Mouse (Mus musculus): ENCODE results near the gene Armh2.
A peak's percentile ranks its signal among the peaks of the same experiment; 100 is the strongest.

The Armh2 gene

DNA sequence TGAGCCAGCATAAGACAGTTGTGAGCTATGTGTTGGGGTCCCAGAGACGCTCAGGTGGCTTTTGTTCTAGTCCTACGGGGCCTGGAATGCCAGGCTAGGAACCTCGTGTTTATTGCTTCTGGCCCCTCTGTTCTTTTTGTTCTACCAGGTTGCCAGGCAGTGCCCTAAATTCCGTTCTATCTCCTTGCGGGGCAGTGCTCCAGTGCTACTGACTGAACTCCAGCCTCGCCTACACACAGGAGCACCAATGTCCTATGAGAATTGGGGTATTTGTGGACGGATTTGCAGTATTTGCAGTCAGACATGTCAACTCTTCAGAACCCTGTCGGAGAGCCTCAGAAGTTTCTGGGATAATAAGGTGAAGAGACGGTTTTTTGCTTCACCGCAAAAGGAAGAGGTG, at the start of gene Armh2:
Armh2 (plus strand) TSS at position 205 of the 400 bp plus-strand sequence.
- DNase-seq (ENCODE audit: inconsistent age in 2 of 2, low spot score in 1 of 2) = no peak

DNA sequence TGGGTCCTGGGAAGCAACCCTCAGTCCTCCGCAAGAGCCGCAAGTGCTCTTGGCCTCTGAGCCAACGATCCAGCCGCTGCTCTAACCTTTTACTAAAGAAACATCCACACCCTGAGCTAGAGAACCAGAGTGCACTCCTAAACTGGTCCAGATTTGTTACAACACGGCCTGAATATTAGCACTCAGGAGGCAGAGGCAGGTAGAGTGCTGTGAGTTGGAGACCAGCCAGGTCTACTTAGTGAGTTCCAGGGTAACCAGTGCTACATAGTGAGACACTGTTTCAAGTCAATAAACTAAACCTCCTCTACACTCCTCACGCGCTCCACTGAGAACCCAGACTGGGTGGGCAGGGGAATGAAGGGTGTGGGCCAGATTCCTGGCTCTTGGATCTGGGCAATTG, 47.7 kb upstream of the Armh2 start:
- no peak for DNase-seq (ENCODE audit: inconsistent age in 2 of 2, low spot score in 1 of 2)

DNA sequence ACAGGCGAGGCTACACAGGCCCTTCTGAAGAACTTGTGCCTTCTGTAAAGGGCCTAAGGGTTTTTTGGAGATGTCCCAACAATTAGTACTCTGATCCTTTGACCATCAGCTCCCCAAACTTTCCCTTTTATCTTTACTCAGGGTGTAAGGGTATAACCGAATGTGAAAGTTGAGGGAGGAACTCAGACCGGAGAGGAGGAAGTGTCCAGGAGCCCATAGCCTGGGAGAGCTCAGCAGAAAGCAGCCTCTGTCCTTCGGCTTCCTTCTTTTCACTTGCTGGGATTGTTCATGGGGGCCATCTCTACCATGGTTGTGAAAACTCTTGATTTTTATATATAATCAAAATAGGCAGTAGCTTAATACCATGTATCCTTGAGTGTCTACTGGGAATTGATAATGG, 42.3 kb upstream of the Armh2 start:
- DNase-seq (ENCODE audit: inconsistent age in 2 of 2, low spot score in 1 of 2) = no peak

DNA sequence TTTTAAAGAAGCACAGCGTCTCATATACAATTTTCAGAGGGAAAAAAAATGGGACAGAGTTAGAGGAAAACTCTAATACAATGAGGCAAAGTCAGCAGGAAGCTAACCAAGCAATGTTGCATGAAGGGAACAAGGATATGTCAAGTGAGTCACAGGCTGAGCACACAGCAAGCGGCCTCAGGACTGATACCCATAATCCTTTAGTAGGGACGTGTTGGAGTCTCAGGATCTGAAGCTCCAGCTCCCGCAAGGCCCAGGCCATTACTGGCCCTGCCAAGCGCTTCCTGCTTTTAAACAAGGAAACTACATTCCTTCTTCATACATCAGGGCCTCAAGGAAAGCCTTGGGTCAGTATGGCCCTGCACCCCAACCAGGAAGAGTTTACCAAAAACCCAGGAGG, 38.9 kb upstream of the Armh2 start:
- DNase-seq (ENCODE audit: inconsistent age in 2 of 2, low spot score in 1 of 2) = peak in 1 of 2 experiments; percentile 42

DNA sequence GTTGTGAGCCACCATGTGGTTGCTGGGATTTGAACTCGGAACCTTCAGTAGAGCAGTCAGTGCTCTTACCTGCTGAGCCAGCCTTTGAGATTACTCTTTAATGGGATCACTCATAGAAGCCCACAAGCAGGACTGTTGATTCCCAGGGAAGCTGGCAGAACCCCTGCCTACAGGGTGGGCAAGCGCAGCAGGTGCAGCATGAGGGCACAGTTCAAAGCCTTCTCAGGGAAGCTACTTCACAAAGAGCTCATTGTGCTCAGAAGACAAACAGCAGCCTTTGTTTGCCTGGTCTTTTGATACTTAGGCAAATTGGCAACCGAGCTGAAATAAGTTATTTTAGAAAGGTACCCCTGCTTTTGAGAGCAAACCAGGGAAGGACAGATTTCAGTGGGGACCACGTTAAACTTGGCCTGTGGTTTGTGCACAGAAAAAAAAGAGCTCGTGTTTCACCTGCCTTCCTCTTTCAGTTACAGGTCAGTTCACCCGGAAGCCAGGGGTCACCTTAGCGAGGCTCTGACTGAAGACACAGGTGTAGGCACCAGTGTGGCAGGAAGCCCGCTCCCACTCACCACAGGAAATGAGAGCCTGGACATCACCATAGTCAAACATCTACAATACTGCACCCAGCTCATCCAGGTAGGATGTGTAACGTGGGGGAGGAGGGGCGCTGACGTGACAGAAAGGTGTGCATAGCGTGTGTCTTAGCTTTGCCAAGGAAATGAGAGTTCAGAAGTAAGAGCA, 31.2 kb upstream of the Armh2 start:
- no peak for DNase-seq (ENCODE audit: inconsistent age in 2 of 2, low spot score in 1 of 2)

DNA sequence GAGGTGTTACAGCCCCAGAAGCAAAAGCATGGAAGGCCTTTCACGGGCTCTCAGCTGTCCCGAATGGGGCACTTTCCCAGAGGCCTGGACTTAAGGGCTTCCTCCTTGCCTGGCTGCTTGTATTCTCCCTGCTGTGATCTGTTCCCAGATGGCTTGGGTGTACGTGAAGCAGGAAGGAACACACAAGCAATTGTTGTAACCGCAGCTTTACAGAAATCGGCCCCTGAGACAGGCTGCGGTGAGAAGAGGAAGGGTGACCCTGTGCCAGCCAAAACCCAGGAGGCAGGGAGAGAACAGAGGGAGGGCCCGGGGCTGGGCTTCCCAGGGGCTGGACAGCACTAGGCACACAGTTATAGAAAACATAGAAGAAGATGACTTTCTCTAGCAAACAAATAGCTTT, 30.1 kb upstream of the Armh2 start:
- no peak for DNase-seq (ENCODE audit: inconsistent age in 2 of 2, low spot score in 1 of 2)

DNA sequence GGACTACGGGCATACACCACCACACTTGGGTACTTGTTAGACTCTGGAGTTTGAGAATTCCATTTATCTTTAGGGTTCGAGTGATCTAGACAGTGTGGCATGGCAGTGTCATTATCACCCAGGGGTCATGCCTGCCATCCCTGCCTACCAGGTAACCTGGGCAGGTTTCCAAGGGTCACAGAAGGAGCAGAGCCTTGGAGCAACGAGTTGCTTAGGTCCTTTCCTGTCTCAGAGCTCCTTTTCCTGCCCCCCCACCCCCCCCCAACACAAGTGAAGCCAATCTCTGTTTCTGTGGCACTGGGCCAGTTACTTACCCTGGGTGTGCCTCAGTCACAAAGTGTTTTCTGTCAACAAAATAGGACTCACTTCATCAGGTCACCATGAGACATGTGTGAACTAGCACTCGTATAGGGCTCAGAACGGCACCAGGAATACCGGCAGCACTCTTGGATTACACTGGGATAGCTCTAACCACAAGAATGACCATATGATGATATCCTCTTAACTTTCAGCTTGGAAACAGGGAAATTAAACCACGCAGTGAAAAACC, 28.4 kb upstream of the Armh2 start:
- peak in 1 of 2 experiments; percentile 57 for DNase-seq (ENCODE audit: inconsistent age in 2 of 2, low spot score in 1 of 2)

DNA sequence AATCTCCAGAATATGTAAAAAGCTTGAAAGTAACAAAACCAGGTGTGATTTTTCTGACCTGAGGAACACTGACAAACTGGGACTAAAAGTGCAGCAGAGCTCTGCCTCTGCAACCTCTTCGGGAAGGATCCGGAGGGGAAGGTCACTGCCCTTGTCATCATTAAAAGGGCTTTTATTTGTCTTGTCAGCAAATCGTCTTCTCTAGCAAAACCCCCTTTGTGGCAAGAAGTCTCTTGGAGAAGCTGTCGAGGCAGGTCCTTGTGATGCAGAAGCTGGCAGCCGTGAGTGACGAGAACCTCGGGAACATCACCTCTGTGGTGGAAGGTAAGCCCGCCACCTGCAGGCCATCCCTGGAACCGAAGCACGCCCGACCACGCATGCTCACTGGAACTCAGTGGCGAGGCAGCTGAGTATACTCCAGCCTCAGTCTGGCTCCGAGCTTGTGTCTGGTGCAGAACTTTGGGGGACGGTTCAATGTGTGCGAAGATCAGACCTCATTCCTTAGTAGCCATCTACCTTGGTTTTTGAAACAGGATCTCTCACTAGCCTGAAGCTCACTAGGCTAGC, 27.5 kb upstream of the Armh2 start:
- DNase-seq (ENCODE audit: inconsistent age in 2 of 2, low spot score in 1 of 2) = peak; percentile 91 to 98

DNA sequence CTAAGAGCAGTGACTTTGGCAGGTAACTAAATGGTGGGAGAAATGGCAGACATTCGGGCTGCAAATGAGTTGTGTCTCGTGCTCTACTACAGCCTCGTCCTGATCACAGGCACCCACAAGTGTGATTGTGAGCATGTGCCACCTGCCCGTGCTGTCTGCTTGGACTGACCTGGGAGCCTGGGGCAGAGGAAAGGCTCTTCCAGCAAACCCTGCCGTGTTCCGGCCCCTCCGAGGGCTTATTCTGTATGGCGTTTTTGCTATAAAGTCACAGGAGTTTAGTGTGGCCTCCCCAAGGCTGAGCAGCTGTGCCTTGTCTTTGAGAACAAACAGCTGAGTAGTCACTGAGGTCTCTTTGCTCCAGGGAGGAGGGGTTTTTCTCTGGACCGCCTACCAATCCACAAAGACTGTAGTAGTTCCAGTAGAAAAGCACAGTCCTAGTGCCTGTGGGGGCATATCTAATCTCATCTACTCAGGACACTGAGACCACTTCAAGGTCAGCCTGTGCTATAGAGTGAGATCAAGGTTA, 26.6 kb upstream of the Armh2 start:
- DNase-seq (ENCODE audit: inconsistent age in 2 of 2, low spot score in 1 of 2) = peak; percentile 62

DNA sequence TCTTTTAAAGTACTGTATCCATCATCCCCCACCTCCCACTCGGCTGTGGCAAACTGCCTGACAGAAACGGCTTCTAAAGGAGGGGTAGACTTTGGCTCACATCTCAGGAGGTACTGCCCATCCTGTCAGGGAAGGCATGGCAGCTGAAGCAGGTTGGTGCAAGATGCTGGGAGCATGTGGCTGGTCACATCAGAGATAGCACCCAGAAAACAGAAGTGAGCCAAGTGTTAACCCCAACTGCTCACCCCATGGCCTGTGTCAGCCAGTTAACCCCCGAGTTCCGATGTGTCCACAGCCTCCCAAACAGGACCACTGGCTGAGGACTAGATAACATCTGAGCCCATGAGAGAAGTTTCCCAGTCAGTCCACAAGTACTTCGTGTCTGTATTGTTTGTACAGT, 25.4 kb upstream of the Armh2 start:
- no peak for DNase-seq (ENCODE audit: inconsistent age in 2 of 2, low spot score in 1 of 2)

DNA sequence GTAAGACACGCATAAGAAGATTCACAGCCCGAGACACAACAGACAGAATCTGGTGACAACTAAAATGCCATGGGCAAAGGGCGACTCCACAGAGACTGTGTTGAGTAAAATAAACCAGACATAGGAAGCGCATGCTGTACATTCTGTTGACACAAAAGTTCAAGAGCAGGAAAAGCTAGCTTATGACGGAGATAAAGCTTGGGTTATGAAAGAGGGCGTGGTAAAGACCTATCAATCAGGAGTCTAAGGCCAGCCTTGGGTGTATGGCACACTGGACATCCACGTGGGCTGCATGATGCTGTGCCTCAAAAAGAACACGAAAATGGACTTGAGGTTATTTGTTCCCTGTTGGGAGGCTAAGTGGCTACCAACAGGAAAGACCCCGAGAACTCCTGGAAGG, 24.6 kb upstream of the Armh2 start:
- no peak for DNase-seq (ENCODE audit: inconsistent age in 2 of 2, low spot score in 1 of 2)

DNA sequence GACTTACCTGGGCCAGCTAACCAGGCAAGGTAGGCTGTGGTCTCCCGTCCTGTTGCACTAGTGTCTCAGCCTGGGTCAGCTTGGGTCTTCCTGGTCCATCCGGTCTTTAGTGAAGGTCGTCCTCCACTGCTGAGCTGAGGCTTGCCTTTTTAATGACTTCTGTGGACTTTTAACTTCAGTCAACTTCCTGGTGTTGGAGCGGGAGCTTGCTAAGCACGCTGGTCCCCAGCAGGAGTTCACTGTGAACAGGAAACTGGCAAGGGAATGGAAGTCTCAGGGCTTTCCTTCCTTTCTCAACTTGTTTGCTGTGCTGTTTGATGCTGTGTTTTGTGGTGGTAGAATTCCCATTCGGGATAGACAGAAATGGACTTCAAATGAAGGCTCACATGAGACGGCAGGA, 23.4 kb upstream of the Armh2 start:
- DNase-seq (ENCODE audit: inconsistent age in 2 of 2, low spot score in 1 of 2) = no peak

DNA sequence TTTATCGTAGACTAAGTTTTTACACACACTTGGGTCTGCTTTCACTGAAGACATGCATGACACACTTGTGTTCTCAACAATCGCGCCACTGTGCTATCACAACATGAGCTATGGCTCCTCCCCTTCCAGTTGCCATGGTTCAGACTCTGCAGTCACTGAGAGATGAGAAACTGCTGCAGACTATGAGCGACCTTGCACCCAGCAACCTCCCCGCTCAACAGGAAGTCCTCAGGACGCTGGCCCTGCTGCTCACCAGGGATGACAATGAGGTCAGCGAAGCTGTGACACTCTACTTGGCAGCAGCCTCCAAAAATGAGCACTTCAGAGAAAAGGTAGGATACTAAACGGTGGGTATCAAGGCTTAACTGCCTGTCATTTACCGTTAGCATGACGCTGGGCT, 19.5 kb upstream of the Armh2 start:
- peak; percentile 77 to 86 for DNase-seq (ENCODE audit: inconsistent age in 2 of 2, low spot score in 1 of 2)

DNA sequence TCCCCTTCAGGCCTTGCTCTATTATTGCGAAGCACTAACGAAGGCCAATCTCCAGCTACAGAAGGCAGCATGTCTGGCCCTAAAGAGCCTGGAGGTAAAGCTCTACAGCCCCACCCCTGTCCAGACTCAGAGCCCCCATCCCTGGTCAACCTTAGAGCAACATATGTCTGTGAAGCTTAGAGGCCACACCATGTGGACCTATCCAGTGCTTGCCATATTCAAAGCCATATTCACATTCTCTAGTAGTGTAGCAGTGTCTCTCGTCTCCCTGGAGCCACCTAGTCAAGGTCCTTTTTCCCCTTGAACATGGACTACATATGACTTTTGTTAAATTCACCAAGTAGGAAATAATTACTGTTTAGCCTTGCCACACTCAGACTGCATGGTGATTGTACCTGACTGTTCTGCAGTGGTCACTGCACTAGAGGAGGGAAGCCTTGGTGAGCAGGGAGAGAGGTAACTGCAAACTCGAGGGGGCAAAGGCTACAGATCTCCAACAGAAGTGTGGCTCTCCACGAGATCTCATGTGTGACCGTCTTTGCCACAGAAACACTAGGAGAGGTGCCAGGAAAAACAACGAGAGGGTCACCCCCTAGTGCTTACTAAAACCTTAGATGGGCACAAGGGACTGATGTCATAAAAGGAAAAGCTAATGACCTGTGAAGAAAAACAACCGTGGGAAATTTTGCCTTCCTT, 17.2 kb upstream of the Armh2 start:
- no peak for DNase-seq (ENCODE audit: inconsistent age in 2 of 2, low spot score in 1 of 2)

DNA sequence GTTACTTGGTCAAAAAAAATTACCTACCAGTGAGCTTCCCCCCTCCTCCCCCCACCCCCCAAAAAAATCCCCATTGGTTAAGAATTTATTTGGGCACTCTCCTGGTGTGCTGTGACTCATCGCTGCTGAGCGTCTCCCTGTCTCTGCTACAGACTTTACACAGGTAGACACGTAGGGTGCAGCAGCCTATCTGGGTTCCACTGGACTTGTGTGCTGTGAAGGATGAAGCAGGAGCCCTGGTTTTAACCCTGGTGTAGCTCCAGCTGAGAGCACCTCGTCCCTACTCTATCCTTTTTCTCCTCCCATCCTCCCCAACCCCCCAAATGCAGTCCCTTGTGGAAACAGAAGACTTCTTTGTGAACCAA, 16.7 kb upstream of the Armh2 start:
- DNase-seq (ENCODE audit: inconsistent age in 2 of 2, low spot score in 1 of 2) = no peak

DNA sequence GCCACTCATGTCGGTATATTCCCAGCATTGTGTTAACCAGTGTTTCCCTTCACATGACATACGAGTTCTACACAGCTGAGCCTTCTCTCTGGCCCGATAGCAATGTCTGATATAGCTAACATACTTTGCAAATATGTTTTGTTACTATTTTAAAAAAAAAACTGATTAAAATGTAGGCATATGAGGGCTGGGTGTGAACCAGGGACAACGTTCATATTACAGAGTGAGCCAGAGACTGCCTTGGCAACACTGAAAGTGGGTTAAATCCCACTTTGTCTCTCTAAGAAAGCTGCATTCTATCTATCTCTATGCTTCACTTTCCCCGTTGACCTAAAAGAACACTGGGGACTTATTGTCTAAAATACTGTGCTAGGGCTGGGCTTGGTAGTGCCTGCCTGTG, 11.9 kb upstream of the Armh2 start:
- no peak for DNase-seq (ENCODE audit: inconsistent age in 2 of 2, low spot score in 1 of 2)

DNA sequence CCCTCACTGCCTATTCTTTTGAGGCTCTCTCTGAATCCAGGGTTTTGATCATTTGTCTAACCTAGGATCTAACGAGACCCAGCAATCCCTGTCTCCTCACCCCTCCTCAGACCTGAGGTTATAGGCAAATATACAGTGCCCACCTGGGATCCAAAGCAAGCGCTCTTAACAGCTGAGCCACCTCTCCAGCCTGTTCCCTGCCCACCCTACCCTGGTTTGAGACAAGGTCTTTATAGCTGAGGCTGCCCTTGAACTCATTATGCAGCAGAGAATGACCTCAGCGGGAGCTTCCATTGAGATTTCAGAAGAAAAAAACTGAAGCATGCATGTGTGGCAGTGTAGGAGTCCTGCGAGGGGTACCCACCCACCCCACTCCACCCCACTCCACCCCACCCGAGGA, 6.5 kb upstream of the Armh2 start:
- DNase-seq (ENCODE audit: inconsistent age in 2 of 2, low spot score in 1 of 2) = peak in 1 of 2 experiments; percentile 51

DNA sequence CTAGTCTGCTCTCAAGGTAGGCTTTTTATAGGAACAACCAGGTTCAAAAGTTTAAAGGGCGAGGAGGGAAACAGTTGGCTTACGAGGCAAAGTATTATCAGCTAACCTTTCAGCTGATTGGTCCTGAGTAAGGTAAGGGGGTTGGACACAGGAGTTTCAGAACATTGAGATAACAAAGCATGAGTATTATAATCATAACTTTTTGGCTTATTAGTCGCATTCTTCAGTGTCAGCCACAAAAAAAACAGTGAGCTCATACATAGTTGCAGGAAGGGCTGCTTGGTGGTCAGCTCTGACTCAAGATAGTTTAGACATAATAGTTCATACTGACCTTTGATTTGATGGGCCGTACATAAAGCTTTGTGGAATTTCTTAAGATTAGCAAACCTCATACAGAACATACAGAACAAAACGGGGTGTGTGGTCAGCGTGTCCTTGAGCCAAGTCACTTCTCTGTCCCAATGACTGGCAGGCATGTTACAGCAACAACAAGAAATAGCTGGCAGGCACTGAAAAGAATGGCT, 5.4 kb upstream of the Armh2 start:
- DNase-seq (ENCODE audit: inconsistent age in 2 of 2, low spot score in 1 of 2) = peak; percentile 60 to 82

DNA sequence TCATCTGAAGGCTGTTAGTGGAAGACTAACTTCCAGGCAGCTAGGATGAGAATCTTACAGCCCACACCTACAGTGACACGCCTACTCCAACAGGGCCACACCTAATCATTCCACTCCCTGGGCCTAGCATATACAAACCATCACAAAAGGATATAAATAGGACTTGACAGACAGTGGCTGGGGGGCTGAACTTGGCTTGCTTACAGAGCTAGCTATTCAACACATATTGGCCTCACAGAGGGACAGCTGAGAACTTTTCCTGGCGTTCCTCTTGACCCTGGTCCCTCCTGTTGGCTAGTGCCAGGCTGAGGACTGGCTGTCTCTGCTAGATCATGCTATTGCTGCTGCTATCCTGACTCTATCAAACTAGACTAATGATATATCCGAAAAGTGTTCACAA, 6.8 kb downstream of the Armh2 start:
- no peak for DNase-seq (ENCODE audit: inconsistent age in 2 of 2, low spot score in 1 of 2)

DNA sequence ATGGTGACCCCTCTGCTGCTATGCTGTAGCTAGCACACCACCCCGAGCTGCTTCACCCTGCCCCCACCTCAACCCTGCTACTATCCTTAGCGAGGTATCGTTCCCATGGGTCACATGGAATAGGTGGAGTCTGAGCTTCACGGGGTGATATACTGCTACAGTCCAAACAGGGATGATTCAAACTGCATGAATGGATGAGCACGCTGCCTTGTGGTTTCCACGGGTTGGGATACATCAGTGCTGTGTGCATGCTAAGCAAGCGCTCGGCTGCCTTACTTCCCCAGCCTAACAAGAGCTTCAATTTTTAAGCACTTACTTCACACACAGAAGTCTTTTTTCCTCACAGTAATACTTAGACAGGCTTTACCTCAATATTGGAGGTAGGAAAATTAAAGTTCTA, 9.8 kb downstream of the Armh2 start:
- DNase-seq (ENCODE audit: inconsistent age in 2 of 2, low spot score in 1 of 2) = no peak

DNA sequence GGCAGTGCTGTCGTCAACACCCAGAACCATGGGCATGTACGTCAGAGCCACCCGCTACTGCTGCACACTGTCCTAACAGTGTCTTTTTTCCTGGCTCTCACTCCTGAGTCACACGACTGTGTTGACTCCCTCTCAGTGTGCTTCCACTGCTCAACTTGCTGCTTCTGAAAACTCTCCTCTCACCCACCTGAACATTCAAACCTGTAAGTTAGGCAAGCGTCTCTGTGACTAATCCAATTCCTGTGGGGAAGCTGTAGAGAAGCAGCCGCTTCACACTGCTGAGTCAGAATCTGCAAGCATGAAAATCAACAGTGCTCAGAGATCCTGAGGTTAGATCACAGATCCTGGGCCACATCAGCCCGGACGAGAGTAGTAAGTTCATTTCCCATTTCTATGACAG, 10.4 kb downstream of the Armh2 start:
- no peak for DNase-seq (ENCODE audit: inconsistent age in 2 of 2, low spot score in 1 of 2)

DNA sequence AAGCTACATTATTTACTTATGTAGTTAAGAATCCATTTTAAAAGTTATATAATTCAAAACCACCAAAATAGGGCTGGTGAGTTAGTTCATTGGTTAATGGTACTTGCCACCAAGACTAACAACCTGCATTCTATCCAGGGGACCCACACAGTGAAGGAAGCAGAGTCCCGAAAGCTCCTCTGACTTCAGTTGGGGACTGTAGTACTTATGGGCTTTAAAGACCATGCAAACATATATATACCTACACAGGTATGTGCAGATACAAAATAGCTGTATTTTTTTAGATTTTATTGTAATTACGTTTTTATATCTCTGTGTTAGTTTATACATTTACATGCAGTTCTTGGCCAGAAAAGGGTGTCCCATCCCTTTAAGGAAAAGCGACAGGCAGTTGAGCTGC, 15.7 kb downstream of the Armh2 start:
- no peak for DNase-seq (ENCODE audit: inconsistent age in 2 of 2, low spot score in 1 of 2)
